Mouse (Mus musculus): Measurements from ENCODE around the gene Eml3.

DNA sequence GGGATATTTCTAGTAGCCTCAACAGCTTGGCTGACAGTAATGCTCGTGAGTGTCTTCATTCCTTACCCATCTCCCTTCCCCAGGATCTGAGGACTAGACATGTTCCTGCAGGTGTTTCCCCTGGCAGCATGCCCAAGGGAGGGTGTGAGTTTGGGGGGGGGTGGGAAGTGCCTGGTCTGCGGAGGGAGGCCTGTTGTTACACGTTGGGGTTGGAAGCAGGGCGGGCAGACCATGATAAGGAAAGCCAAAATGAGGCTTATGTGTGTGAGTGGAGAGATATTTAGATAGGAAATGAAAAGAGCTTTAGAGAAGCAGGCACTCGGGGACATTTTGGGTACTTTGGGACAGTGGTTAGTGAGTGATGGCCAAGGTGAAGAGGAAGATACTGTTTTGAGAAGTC lies 14.7 kb downstream of the Eml3 start:
- TF ChIP-seq CTCF (IDR thresholded peaks at IDR 0.05; ENCODE audit: low read depth) (no peak), EP300 (IDR thresholded peaks at IDR 0.05; ENCODE audit: low read depth) (peak; percentile 74)

All from liver, postnatal 0 days (tissue).